Mouse (Mus musculus): ENCODE data around the gene Copb2. TPM values are rescaled to one million over a fixed set of nuclear protein-coding genes. Genes with fewer than 3 reads are reported as not detected.

Gene Copb2
- 137 TPM for polyA plus RNA-seq (2017; shearing (Covaris generic))

DNA sequence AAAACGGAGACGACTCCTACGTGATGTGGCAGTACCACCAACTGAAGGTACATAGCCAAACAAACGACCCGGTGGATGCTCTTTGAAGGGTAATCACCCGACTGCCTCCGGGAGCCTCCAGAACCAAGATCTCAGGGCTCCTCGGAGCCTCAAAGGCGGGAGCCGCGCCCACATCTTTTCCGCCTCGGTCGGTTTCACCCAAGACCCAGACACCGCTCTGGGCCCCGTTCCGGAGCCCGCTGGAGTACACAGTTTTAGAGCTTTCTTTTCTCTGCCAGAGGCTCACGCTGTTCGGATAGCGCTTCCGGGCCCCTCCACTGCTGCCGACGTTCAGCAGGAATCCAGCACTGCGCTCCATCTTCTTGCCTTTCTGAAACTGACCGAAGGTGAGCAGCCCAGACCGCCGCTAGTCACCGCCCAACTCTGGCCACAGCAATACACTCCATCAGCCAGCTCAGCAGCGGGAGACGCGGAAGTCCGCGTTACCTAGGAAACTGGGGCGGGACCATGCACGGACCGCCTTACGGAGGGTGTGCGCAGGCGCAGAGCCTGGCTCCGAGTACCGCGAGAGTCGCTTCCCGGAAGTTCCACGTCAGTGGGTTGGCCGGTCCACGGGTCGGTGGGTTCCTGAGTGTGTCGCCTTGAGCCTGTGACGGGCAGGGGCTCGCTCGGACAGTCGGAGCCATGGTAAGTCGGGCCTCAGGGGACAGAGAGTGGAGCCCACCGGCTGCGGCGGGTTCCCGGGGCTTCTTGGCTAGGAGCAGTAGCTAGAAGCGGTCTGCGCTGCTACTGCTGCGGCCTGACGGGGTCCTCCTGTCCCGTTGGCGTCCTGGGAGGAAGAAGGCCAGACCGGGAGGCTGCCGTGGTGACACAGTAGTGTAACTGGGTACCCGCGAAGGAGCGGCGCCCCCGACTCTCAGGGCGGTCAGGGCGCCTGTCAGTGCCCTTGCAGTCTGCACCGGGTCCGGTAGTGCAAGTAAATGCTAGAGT lies at the start of gene Copb2:
Copb2 (plus strand) TSS at position 585 of the 990 bp plus-strand sequence.

GRCm38 (mm10) chr9:98601156-98601836 lies 37.8 kb downstream of the Copb2 start, which contains the start of gene Mrps22:
Gene Mrps22, minus strand, starts transcription at chr9:98601660.

Other genes starting within 250 kb of the Copb2 start
- not detected for gene Rbp1, start 140.8 kb upstream of the Copb2 start, polyA plus RNA-seq (2017; shearing (Covaris generic))
- not detected for gene Rbp2, start 77.6 kb upstream of the Copb2 start, polyA plus RNA-seq (2017; shearing (Covaris generic))
- gene Mrps22, start 37.9 kb downstream of the Copb2 start, polyA plus RNA-seq (2017; shearing (Covaris generic)) = 26.3 TPM

All from CD4-positive, CD25-positive, alpha-beta regulatory T cell, adult 9 weeks (primary cell).